Mouse (Mus musculus): ENCODE results near the gene Mkrn1.

DNA sequence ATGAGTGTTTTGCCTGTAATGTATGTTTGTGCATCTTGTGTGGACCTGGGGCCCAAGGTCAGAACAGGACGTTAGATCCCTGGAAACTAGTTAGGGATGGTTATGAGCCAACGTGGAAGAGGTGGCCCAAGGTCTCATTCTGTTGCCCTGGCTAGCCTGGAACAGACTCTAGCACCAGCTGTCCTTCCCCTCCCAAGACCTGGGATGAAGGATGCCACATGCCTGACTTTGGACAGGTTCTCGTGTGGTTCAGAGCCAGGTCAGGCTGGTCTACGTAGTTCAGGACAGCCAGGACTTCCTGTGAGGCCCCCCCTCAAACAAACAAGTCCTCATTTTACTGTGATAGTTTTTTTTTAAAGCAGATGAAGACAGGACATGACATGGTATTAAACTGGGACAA, 24.3 kb downstream of the Mkrn1 start:
- TF ChIP-seq CTCF (IDR thresholded peaks at IDR 0.05; ENCODE audit: insufficient read depth, low read length) (no peak), POLR2A (IDR thresholded peaks at IDR 0.05; ENCODE audit: borderline replicate concordance, extremely low read depth, low read depth, low read length) (no peak)

All from lung, adult 2 months (tissue).